ENCODE assay signal across 8 mouse cellular contexts in the genomic region with DNA sequence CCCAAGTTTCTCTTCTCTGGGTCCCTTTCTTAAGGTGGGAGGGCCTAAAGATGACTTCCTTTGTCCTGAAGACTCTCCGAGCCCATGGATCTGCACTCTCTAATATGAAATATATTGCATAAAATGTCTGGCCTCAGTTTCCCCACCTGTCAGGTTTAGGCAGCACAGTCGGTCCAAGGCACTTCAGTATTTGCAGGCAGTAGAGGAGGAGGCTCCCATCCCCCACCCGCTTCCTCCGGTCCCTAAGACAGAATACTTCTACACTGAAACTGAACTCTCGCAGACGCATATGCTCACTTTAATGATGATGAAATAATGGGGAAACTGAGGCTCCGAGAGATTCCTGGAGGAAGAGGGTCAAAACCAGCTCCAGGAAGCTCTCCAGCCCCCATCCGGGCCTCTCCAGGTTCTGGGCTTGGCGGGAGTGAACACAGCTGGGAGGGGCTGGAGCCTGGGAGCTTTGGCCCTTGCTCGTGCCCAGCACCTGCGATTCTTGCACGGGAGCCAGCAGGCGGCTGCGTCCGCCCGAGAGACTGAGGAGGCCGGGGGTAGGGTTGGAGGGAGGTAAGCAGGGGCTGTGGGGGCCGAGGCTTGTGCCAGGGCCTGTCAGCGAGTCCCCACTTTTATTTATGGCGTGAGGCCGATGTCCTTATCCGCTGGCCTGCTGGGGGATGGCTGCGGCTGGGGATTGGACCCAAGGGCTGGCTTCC. TPM values are rescaled to one million over a fixed set of nuclear protein-coding genes. Genes with fewer than 3 reads are reported as not detected.
DNase-seq lines count a peak whose midpoint lies in the region; ATAC-seq and TF ChIP-seq lines count a peak whose summit lies in the region.

No protein-coding gene starts in this region.

- no peak for TF ChIP-seq POLR2A in brain, embryonic 14.5 days (IDR thresholded peaks at IDR 0.05; ENCODE audit: borderline replicate concordance, extremely low read depth, insufficient read depth, insufficient read length, poor library complexity, severe bottlenecking)

- no peak for ATAC-seq in hindbrain, embryonic 14.5 days (ENCODE audit: low FRiP score)
- ATAC-seq in limb, embryonic 15.5 days (ENCODE audit: insufficient number of reproducible peaks, low FRiP score, low TSS enrichment, low read depth): no peak

- H3K4me1 ChIP-seq in hindbrain, embryonic 10.5 days (replicated peaks): peaks cover 68% of the 10 kb centered on the region
- peaks cover 32% of the 10 kb centered on the region for H3K4me1 ChIP-seq in hindbrain, embryonic 14.5 days (replicated peaks; ENCODE audit: control insufficient read depth, insufficient read depth, low read length)
- peaks cover 51% of the 10 kb centered on the region for H3K4me1 ChIP-seq in heart, embryonic 10.5 days
- peaks cover 68% of the 10 kb centered on the region for H3K4me1 ChIP-seq in limb, embryonic 15.5 days

- no peak for TF ChIP-seq CTCF in brain, embryonic 14.5 days (IDR thresholded peaks at IDR 0.05; ENCODE audit: borderline replicate concordance, extremely low read depth, insufficient read depth, insufficient read length)

- no peaks in the 10 kb centered on the region for H3K9me3 ChIP-seq in hindbrain, embryonic 10.5 days
- no peaks in the 10 kb centered on the region for H3K9me3 ChIP-seq in hindbrain, embryonic 14.5 days (ENCODE audit: control insufficient read depth, low read length)
- no peaks in the 10 kb centered on the region for H3K9me3 ChIP-seq in heart, embryonic 10.5 days
- no peaks in the 10 kb centered on the region for H3K9me3 ChIP-seq in limb, embryonic 15.5 days

- no peak overlapping the region for H3K27ac ChIP-seq in hindbrain, embryonic 10.5 days
- no peak overlapping the region for H3K27ac ChIP-seq in hindbrain, embryonic 14.5 days
- H3K27ac ChIP-seq in heart, embryonic 10.5 days: peak overlapping the region; percentile 13; the same call in 1 of the 2 replicates
- H3K27ac ChIP-seq in limb, embryonic 15.5 days: 0 out of 2 replicates have a peak overlapping the region, but pooled peaks have one; percentile 18

- no peak overlapping the region for H3K9ac ChIP-seq in hindbrain, embryonic 14.5 days
- H3K9ac ChIP-seq in limb, embryonic 15.5 days: no peak overlapping the region

- H3K36me3 ChIP-seq in hindbrain, embryonic 10.5 days: peaks cover 19% of the 10 kb centered on the region
- peaks cover 13% of the 10 kb centered on the region for H3K36me3 ChIP-seq in hindbrain, embryonic 14.5 days (replicated peaks; ENCODE audit: control insufficient read depth, insufficient read depth)
- peaks cover 13% of the 10 kb centered on the region for H3K36me3 ChIP-seq in heart, embryonic 10.5 days
- peaks cover 2% of the 10 kb centered on the region for H3K36me3 ChIP-seq in limb, embryonic 15.5 days

- no peak for DNase-seq in hindbrain, embryonic 10.5 days (ENCODE audit: low spot score)
- no peak for DNase-seq in hindbrain, embryonic 14.5 days (ENCODE audit: low spot score)
- peak; percentile 62 for DNase-seq in brain, embryonic 14.5 days (ENCODE audit: low read depth)
- DNase-seq in heart, embryonic 10.5 days (ENCODE audit: low spot score): no peak
- no peak for DNase-seq in embryo, embryonic 10.5 days (ENCODE audit: low spot score)
- DNase-seq in lung, adult 18-20 months: no peak
- no peak for DNase-seq in Muller cell, postnatal 12 days (ENCODE audit: inconsistent ontology term)

- no peak overlapping the region for H3K4me2 ChIP-seq in hindbrain, embryonic 14.5 days (replicated peaks)
- peak overlapping the region; percentile 32 for H3K4me2 ChIP-seq in limb, embryonic 15.5 days

- H3K4me3 ChIP-seq in hindbrain, embryonic 10.5 days: peak overlapping the region; percentile 16
- H3K4me3 ChIP-seq in hindbrain, embryonic 14.5 days (replicated peaks; ENCODE audit: low read length): no peak overlapping the region
- H3K4me3 ChIP-seq in heart, embryonic 10.5 days: peak overlapping the region; percentile 39
- H3K4me3 ChIP-seq in limb, embryonic 15.5 days: peak overlapping the region; percentile 13; the same call in 1 of the 2 replicates

- 13% methylated on average over 23 of the region's 23 CpGs for WGBS in hindbrain, embryonic 10.5 days
- WGBS in hindbrain, embryonic 14.5 days: 17% methylated on average over 22 of the region's 23 CpGs
- 14% methylated on average over 23 of the region's 23 CpGs for WGBS in heart, embryonic 10.5 days
- WGBS in limb, embryonic 15.5 days: 16% methylated on average over 23 of the region's 23 CpGs

- peaks cover 80% of the 10 kb centered on the region for H3K27me3 ChIP-seq in hindbrain, embryonic 10.5 days (ENCODE audit: insufficient read depth, poor library complexity, severe bottlenecking)
- peaks cover 73% of the 10 kb centered on the region for H3K27me3 ChIP-seq in hindbrain, embryonic 14.5 days (ENCODE audit: control insufficient read depth, insufficient read depth, low read length)
- peaks cover 79% of the 10 kb centered on the region for H3K27me3 ChIP-seq in heart, embryonic 10.5 days (ENCODE audit: insufficient read depth, poor library complexity, severe bottlenecking)
- H3K27me3 ChIP-seq in limb, embryonic 15.5 days: peaks cover 48% of the 10 kb centered on the region

RNA-seq across cellular contexts. Expression of a gene that starts 4.6 kb away (rescaled TPM):
- 131 and 148 TPM in 2 replicates for polyA plus RNA-seq in hindbrain, embryonic 10.5 days (2016; fragmentation: Nextera tagmentation; extraction: Ambion mirVana)
- 161 and 166 TPM in 2 replicates for polyA plus RNA-seq in hindbrain, embryonic 14.5 days (2014; fragmentation: Nextera tagmentation; extraction: Ambion mirVana)
- 175 and 234 TPM in 2 replicates for polyA plus RNA-seq in brain, embryonic 14.5 days (2012; rRNA removed)
- 127 and 128 TPM in 2 replicates for polyA plus RNA-seq in heart, embryonic 10.5 days (2016; fragmentation: Nextera tagmentation; extraction: Ambion mirVana)
- polyA plus RNA-seq in limb, embryonic 15.5 days (2015; fragmentation: Nextera tagmentation; extraction: Ambion mirVana): 136 and 149 TPM in 2 replicates

RNA-seq across cellular contexts. Expression of a gene that starts 8.6 kb away (rescaled TPM):
- polyA plus RNA-seq in hindbrain, embryonic 10.5 days (2016; fragmentation: Nextera tagmentation; extraction: Ambion mirVana): 914 and 933 TPM in 2 replicates
- polyA plus RNA-seq in hindbrain, embryonic 14.5 days (2014; fragmentation: Nextera tagmentation; extraction: Ambion mirVana): 622 and 778 TPM in 2 replicates
- polyA plus RNA-seq in brain, embryonic 14.5 days (2012; rRNA removed): 1,073 and 1,241 TPM in 2 replicates
- polyA plus RNA-seq in heart, embryonic 10.5 days (2016; fragmentation: Nextera tagmentation; extraction: Ambion mirVana): 751 and 801 TPM in 2 replicates
- 859 and 940 TPM in 2 replicates for polyA plus RNA-seq in limb, embryonic 15.5 days (2015; fragmentation: Nextera tagmentation; extraction: Ambion mirVana)

RNA-seq across cellular contexts. Expression of a gene that starts 9.0 kb away (rescaled TPM):
- polyA plus RNA-seq in hindbrain, embryonic 10.5 days (2016; fragmentation: Nextera tagmentation; extraction: Ambion mirVana): 4.5 and 10.3 TPM in 2 replicates
- polyA plus RNA-seq in hindbrain, embryonic 14.5 days (2014; fragmentation: Nextera tagmentation; extraction: Ambion mirVana): 6.3 and 6.9 TPM in 2 replicates
- polyA plus RNA-seq in brain, embryonic 14.5 days (2012; rRNA removed): 1.4 and 2.5 TPM in 2 replicates
- polyA plus RNA-seq in heart, embryonic 10.5 days (2016; fragmentation: Nextera tagmentation; extraction: Ambion mirVana): 1.8 and 3.2 TPM in 2 replicates
- polyA plus RNA-seq in limb, embryonic 15.5 days (2015; fragmentation: Nextera tagmentation; extraction: Ambion mirVana): 91.2 and 97.7 TPM in 2 replicates

RNA-seq across cellular contexts. Expression of a gene that starts 14.8 kb away (rescaled TPM):
- 11.1 and 11.5 TPM in 2 replicates for polyA plus RNA-seq in hindbrain, embryonic 10.5 days (2016; fragmentation: Nextera tagmentation; extraction: Ambion mirVana)
- 143 and 149 TPM in 2 replicates for polyA plus RNA-seq in hindbrain, embryonic 14.5 days (2014; fragmentation: Nextera tagmentation; extraction: Ambion mirVana)
- polyA plus RNA-seq in brain, embryonic 14.5 days (2012; rRNA removed): 64.8 and 68.6 TPM in 2 replicates
- 1.2 and 3.6 TPM in 2 replicates for polyA plus RNA-seq in heart, embryonic 10.5 days (2016; fragmentation: Nextera tagmentation; extraction: Ambion mirVana)
- polyA plus RNA-seq in limb, embryonic 15.5 days (2015; fragmentation: Nextera tagmentation; extraction: Ambion mirVana): 6.9 and 9.6 TPM in 2 replicates

RNA-seq across cellular contexts. Expression of a gene that starts 25.2 kb away (rescaled TPM):
- polyA plus RNA-seq in hindbrain, embryonic 10.5 days (2016; fragmentation: Nextera tagmentation; extraction: Ambion mirVana): 18.5 and 19.1 TPM in 2 replicates
- 28.5 and 30.0 TPM in 2 replicates for polyA plus RNA-seq in hindbrain, embryonic 14.5 days (2014; fragmentation: Nextera tagmentation; extraction: Ambion mirVana)
- 46.7 and 50.6 TPM in 2 replicates for polyA plus RNA-seq in brain, embryonic 14.5 days (2012; rRNA removed)
- polyA plus RNA-seq in heart, embryonic 10.5 days (2016; fragmentation: Nextera tagmentation; extraction: Ambion mirVana): 15.6 and 15.7 TPM in 2 replicates
- 27.9 and 28.2 TPM in 2 replicates for polyA plus RNA-seq in limb, embryonic 15.5 days (2015; fragmentation: Nextera tagmentation; extraction: Ambion mirVana)

Comparison
In these comparisons a context has a peak if more than half of its experiments do, and no peak if none do; other contexts are left out.
1. H3K27ac ChIP-seq: peak in heart, embryonic 10.5 days (single experiment) and limb, embryonic 15.5 days (single experiment); none in hindbrain, embryonic 10.5 days (single experiment) and hindbrain, embryonic 14.5 days (single experiment).